Mouse (Mus musculus) cerebellum, adult 11 months (tissue): ENCODE results near the gene Vav2.

Source experiments
- DNase-seq: peaks from one replicate; pipeline ENCODE4 v3.0.0; 2022

Vav2 gene

GRCm38 (mm10) chr2:27358461-27358860, 68.4 kb downstream of the Vav2 start:
- DNase-seq: no peak

- no peak for DNase-seq
Measured at GRCm38 (mm10) chr2:27355684-27356083, 71.1 kb downstream of the Vav2 start.

GRCm38 (mm10) chr2:27354610-27355211, 72.1 kb downstream of the Vav2 start:
- no peak for DNase-seq

- DNase-seq: no peak
Measured at GRCm38 (mm10) chr2:27352720-27353119, 74.1 kb downstream of the Vav2 start.

- no peak for DNase-seq
Measured at GRCm38 (mm10) chr2:27350371-27350770, 76.5 kb downstream of the Vav2 start.

GRCm38 (mm10) chr2:27343984-27344453, 82.8 kb downstream of the Vav2 start:
- no peak for DNase-seq

- DNase-seq: no peak
Measured at GRCm38 (mm10) chr2:27340682-27341081, 86.2 kb downstream of the Vav2 start.

- no peak for DNase-seq
Measured at GRCm38 (mm10) chr2:27339051-27339450, 87.8 kb downstream of the Vav2 start.

- no peak for DNase-seq
Measured at GRCm38 (mm10) chr2:27337261-27337660, 89.6 kb downstream of the Vav2 start.

- no peak for DNase-seq
Measured at GRCm38 (mm10) chr2:27336600-27336999, 90.2 kb downstream of the Vav2 start.

GRCm38 (mm10) chr2:27334816-27335215, 92.0 kb downstream of the Vav2 start:
- DNase-seq: no peak

- no peak for DNase-seq
Measured at GRCm38 (mm10) chr2:27331560-27331959, 95.3 kb downstream of the Vav2 start.

GRCm38 (mm10) chr2:27330446-27330845, 96.4 kb downstream of the Vav2 start:
- DNase-seq: peak; percentile 62

GRCm38 (mm10) chr2:27329386-27330060, 97.3 kb downstream of the Vav2 start:
- DNase-seq: no peak

GRCm38 (mm10) chr2:27328613-27329041, 98.2 kb downstream of the Vav2 start:
- no peak for DNase-seq

GRCm38 (mm10) chr2:27327886-27328285, 98.9 kb downstream of the Vav2 start:
- DNase-seq: no peak

GRCm38 (mm10) chr2:27327076-27327475, 99.8 kb downstream of the Vav2 start:
- no peak for DNase-seq

GRCm38 (mm10) chr2:27326357-27326756, 100.5 kb downstream of the Vav2 start:
- no peak for DNase-seq

GRCm38 (mm10) chr2:27324690-27325089, 102.1 kb downstream of the Vav2 start:
- no peak for DNase-seq

- no peak for DNase-seq
Measured at GRCm38 (mm10) chr2:27321431-27321875, 105.4 kb downstream of the Vav2 start.

- no peak for DNase-seq
Measured at GRCm38 (mm10) chr2:27320820-27321219, 106.0 kb downstream of the Vav2 start.

- no peak for DNase-seq
Measured at GRCm38 (mm10) chr2:27318606-27319005, 108.2 kb downstream of the Vav2 start.

- DNase-seq: no peak
Measured at GRCm38 (mm10) chr2:27318197-27318596, 108.6 kb downstream of the Vav2 start.

GRCm38 (mm10) chr2:27316167-27316566, 110.7 kb downstream of the Vav2 start:
- DNase-seq: no peak

- no peak for DNase-seq
Measured at GRCm38 (mm10) chr2:27314269-27314668, 112.6 kb downstream of the Vav2 start.
